Mouse (Mus musculus): ENCODE measurements at regions not wholly inside any gene's neighbourhood (a gene's known extent, or its start where the extent isn't known, plus 50 kb on each side); places are given as distances from the start of the nearest gene placed in this dataset.

- no peak for TF ChIP-seq EP300 (IDR thresholded peaks at IDR 0.05)
- no peak for TF ChIP-seq CTCF (IDR thresholded peaks at IDR 0.05)
Observed at GRCm38 (mm10) chr12:25782972-25783717, 631.9 kb downstream of the Rnf144a start.

Data from lung, postnatal 0 days (tissue).